Mouse (Mus musculus): ENCODE data around the gene Gm11084. TPM values are rescaled to one million over a fixed set of nuclear protein-coding genes. Genes with fewer than 3 reads are reported as not detected.
"Not testable (repeated sequence)": the region's sequence is repeated elsewhere in the genome, so short reads cannot be mapped to it uniquely, and the experiment has no call there.

Gene Gm11084
- polyA plus RNA-seq, 1 experiment from 2014 or later: not detected

DNA sequence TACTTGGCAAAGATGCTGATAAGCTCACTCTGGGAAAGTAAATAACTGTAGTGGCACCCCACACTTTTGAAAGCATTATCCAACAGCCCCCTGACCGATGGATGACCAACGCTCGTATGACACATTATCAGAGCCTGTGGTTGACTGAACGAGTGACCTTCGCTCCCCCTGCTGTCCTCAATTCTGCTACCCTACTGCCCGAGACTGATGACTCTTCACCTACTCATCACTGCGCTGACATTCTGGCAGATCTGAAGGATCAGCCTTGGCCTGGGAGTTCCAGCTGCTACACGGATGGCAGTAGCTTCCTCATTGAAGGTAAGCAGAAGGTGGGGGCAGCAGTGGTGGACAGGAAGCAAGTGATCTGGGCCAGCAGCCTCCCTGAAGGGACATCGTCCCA, 27.5 kb upstream of the Gm11084 start:
- not testable (repeated sequence) for H3K9me3 ChIP-seq (replicated peaks; ENCODE audit: control insufficient read depth, low read length); ATAC-seq (replicated peaks; ENCODE audit: insufficient number of reproducible peaks, low FRiP score, low TSS enrichment); H3K27me3 ChIP-seq (ENCODE audit: control insufficient read depth, insufficient read depth, low read length); H3K4me1 ChIP-seq (ENCODE audit: control insufficient read depth, insufficient read depth, low read length); H3K36me3 ChIP-seq (ENCODE audit: control insufficient read depth, insufficient read depth, low read length); H3K4me3 ChIP-seq (ENCODE audit: low read depth, low read length); H3K9ac ChIP-seq (ENCODE audit: low read depth, low read length); H3K4me2 ChIP-seq; H3K27ac ChIP-seq (ENCODE audit: low read depth, low read length)
- 53% methylated on average over 9 of the region's 9 CpGs for WGBS (ENCODE audit: insufficient replicate concordance)

DNA sequence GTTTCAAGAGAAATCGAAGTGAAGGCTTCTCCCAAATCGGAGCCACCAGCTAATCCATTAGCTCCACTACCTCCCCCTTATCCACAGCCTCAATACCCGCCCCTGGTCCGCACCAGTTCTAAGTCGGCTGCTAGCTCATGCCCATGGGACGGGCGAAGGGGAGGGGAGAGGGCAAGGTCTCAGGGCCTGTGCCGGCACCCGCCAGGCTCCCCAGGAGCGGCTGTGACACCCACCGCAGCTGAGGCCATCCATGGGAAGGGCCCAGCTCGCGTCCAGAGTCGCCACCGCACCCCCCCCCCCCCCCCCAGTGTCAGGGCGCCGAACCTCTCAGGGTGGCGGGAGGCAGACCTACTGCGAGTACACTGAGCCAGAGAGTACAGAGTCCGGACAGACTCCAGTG, 26.1 kb upstream of the Gm11084 start:
- ATAC-seq (replicated peaks; ENCODE audit: insufficient number of reproducible peaks, low FRiP score, low TSS enrichment): no peak
- Histone ChIP-seq H3K4me2 (no peak overlapping the region), H3K4me1 (ENCODE audit: control insufficient read depth, insufficient read depth, low read length) (no peaks in the 10 kb centered on the region), H3K27ac (ENCODE audit: low read depth, low read length) (no peak overlapping the region), H3K4me3 (ENCODE audit: low read depth, low read length) (no peak overlapping the region), H3K9ac (ENCODE audit: low read depth, low read length) (no peak overlapping the region), H3K9me3 (replicated peaks; ENCODE audit: control insufficient read depth, low read length) (peaks cover 6% of the 10 kb centered on the region; the same call in 1 of the 2 replicates), H3K27me3 (ENCODE audit: control insufficient read depth, insufficient read depth, low read length) (no peaks in the 10 kb centered on the region), H3K36me3 (ENCODE audit: control insufficient read depth, insufficient read depth, low read length) (no peaks in the 10 kb centered on the region)
- 68% methylated on average over 18 of the region's 20 CpGs for WGBS (ENCODE audit: insufficient replicate concordance)

- ATAC-seq (replicated peaks; ENCODE audit: insufficient number of reproducible peaks, low FRiP score, low TSS enrichment): no peak
- no peak overlapping the region for H3K4me2 ChIP-seq
- H3K36me3 ChIP-seq (ENCODE audit: control insufficient read depth, insufficient read depth, low read length): no peaks in the 10 kb centered on the region
- no peak overlapping the region for H3K27ac ChIP-seq (ENCODE audit: low read depth, low read length)
- H3K9me3 ChIP-seq (replicated peaks; ENCODE audit: control insufficient read depth, low read length): peaks cover 6% of the 10 kb centered on the region; the same call in 1 of the 2 replicates
- H3K9ac ChIP-seq (ENCODE audit: low read depth, low read length): no peak overlapping the region
- no peaks in the 10 kb centered on the region for H3K27me3 ChIP-seq (ENCODE audit: control insufficient read depth, insufficient read depth, low read length)
- H3K4me1 ChIP-seq (ENCODE audit: control insufficient read depth, insufficient read depth, low read length): peaks cover 15% of the 10 kb centered on the region
- no peak overlapping the region for H3K4me3 ChIP-seq (ENCODE audit: low read depth, low read length)
- WGBS (ENCODE audit: insufficient replicate concordance): 83% methylated on average over 9 of the region's 9 CpGs
These were observed 21.0 kb upstream of the Gm11084 start for GRCm38 (mm10) chr2:73007472-73007871.

DNA sequence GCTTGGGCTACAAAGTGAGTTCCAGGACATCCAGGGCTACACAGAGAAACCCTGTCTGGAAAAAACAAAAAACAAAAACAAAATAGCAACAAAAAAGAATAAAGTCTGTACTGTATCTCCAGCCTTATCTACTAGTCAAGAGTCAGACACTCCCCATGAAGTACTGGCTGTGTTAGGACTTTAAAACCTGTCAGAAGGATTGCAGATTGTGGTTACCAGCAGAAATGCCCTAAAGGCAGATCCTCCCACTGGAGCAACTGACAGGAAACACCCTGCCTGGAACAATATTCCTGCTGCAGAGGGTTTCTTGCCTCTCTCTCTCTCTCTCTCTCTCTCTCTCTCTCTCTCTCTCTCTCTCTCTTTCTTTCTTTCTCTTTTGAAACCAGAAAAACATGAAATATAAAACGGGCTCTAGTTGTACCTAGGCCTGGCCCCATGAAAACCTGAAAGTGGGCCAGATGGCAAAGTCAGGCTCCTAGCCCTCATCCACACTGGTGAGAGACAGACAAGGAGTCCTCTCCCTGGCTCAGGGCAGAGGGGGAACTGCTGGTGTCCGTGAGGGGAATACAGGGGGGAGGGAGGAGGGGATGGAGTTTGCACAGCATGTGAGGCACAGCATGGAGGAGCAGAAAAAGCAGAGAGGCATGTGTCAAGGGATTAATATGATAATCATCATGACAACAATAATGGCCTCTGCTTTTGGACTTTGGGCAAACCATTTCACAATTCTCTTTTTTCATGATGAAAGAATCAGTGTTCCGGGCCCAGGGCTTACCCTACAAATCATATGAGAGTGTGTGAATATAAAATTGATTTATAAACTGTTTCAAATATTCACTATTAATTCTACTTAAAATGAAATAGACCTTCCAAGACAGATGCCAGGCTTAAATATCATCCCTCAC, 19.3 kb upstream of the Gm11084 start:
- Histone ChIP-seq H3K4me2 (no peak overlapping the region), H3K36me3 (ENCODE audit: control insufficient read depth, insufficient read depth, low read length) (no peaks in the 10 kb centered on the region), H3K4me1 (ENCODE audit: control insufficient read depth, insufficient read depth, low read length) (peaks cover 15% of the 10 kb centered on the region), H3K27ac (ENCODE audit: low read depth, low read length) (peak overlapping the region; percentile 41; the same call in 1 of the 2 replicates), H3K4me3 (ENCODE audit: low read depth, low read length) (no peak overlapping the region), H3K9me3 (replicated peaks; ENCODE audit: control insufficient read depth, low read length) (peaks cover 4% of the 10 kb centered on the region; the same call in 1 of the 2 replicates), H3K9ac (ENCODE audit: low read depth, low read length) (no peak overlapping the region), H3K27me3 (ENCODE audit: control insufficient read depth, insufficient read depth, low read length) (no peaks in the 10 kb centered on the region)
- WGBS (ENCODE audit: insufficient replicate concordance): 60% methylated on average over 3 of the region's 3 CpGs
- ATAC-seq (replicated peaks; ENCODE audit: insufficient number of reproducible peaks, low FRiP score, low TSS enrichment): no peak

GRCm38 (mm10) chr2:73003751-73004717, 17.5 kb upstream of the Gm11084 start:
- 17% methylated on average over 24 of the region's 24 CpGs for WGBS (ENCODE audit: insufficient replicate concordance)
- H3K4me1 ChIP-seq (ENCODE audit: control insufficient read depth, insufficient read depth, low read length): peaks cover 15% of the 10 kb centered on the region
- no peaks in the 10 kb centered on the region for H3K36me3 ChIP-seq (ENCODE audit: control insufficient read depth, insufficient read depth, low read length)
- no peaks in the 10 kb centered on the region for H3K27me3 ChIP-seq (ENCODE audit: control insufficient read depth, insufficient read depth, low read length)
- H3K4me2 ChIP-seq: peak overlapping the region; percentile 64
- peak overlapping the region; percentile 69 for H3K9ac ChIP-seq (ENCODE audit: low read depth, low read length)
- H3K4me3 ChIP-seq (ENCODE audit: low read depth, low read length): peak overlapping the region; percentile 18
- H3K27ac ChIP-seq (ENCODE audit: low read depth, low read length): peak overlapping the region; percentile 78
- ATAC-seq (replicated peaks; ENCODE audit: insufficient number of reproducible peaks, low FRiP score, low TSS enrichment): peak; percentile 73
- H3K9me3 ChIP-seq (replicated peaks; ENCODE audit: control insufficient read depth, low read length): no peaks in the 10 kb centered on the region

- ATAC-seq (replicated peaks; ENCODE audit: insufficient number of reproducible peaks, low FRiP score, low TSS enrichment): no peak
- Histone ChIP-seq H3K9ac (ENCODE audit: low read depth, low read length) (peak overlapping the region; percentile 49; the same call in 1 of the 2 replicates), H3K4me2 (peak overlapping the region; percentile 64), H3K27me3 (ENCODE audit: control insufficient read depth, insufficient read depth, low read length) (no peaks in the 10 kb centered on the region), H3K4me1 (ENCODE audit: control insufficient read depth, insufficient read depth, low read length) (peaks cover 15% of the 10 kb centered on the region), H3K9me3 (replicated peaks; ENCODE audit: control insufficient read depth, low read length) (no peaks in the 10 kb centered on the region), H3K27ac (ENCODE audit: low read depth, low read length) (peak overlapping the region; percentile 78), H3K4me3 (ENCODE audit: low read depth, low read length) (no peak overlapping the region), H3K36me3 (ENCODE audit: control insufficient read depth, insufficient read depth, low read length) (no peaks in the 10 kb centered on the region)
- 45% methylated on average over 12 of the region's 12 CpGs for WGBS (ENCODE audit: insufficient replicate concordance)
These were observed 16.5 kb upstream of the Gm11084 start for GRCm38 (mm10) chr2:73003049-73003448.

DNA sequence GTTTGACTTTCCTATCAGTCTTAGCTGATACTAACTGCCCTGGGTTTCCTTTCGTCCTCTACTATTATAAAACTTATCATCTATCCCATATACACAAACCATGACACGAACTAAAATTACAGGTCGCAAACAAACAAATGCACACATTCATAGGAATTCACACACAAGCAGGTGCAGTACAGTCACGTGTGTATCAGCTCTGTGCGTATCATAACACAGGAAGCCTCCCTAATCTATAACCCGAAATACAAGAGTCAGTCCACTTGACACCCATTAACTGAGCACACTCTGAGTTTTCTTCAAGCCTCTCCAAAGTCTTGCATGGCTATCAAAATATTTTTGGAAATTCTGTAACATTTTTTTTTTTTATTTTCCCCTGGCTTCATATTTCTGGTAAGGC, 15.9 kb upstream of the Gm11084 start:
- no peak overlapping the region for H3K4me3 ChIP-seq (ENCODE audit: low read depth, low read length)
- no peaks in the 10 kb centered on the region for H3K36me3 ChIP-seq (ENCODE audit: control insufficient read depth, insufficient read depth, low read length)
- peaks cover 15% of the 10 kb centered on the region for H3K4me1 ChIP-seq (ENCODE audit: control insufficient read depth, insufficient read depth, low read length)
- H3K27ac ChIP-seq (ENCODE audit: low read depth, low read length): no peak overlapping the region
- H3K9me3 ChIP-seq (replicated peaks; ENCODE audit: control insufficient read depth, low read length): no peaks in the 10 kb centered on the region
- no peaks in the 10 kb centered on the region for H3K27me3 ChIP-seq (ENCODE audit: control insufficient read depth, insufficient read depth, low read length)
- WGBS (ENCODE audit: insufficient replicate concordance): 74% methylated on average over 6 of the region's 6 CpGs
- H3K9ac ChIP-seq (ENCODE audit: low read depth, low read length): no peak overlapping the region
- no peak overlapping the region for H3K4me2 ChIP-seq
- no peak for ATAC-seq (replicated peaks; ENCODE audit: insufficient number of reproducible peaks, low FRiP score, low TSS enrichment)

- Histone ChIP-seq H3K27ac (ENCODE audit: low read depth, low read length) (no peak overlapping the region), H3K27me3 (ENCODE audit: control insufficient read depth, insufficient read depth, low read length) (no peaks in the 10 kb centered on the region), H3K4me2 (no peak overlapping the region), H3K4me3 (ENCODE audit: low read depth, low read length) (no peak overlapping the region), H3K4me1 (ENCODE audit: control insufficient read depth, insufficient read depth, low read length) (peaks cover 16% of the 10 kb centered on the region), H3K9ac (ENCODE audit: low read depth, low read length) (no peak overlapping the region), H3K9me3 (replicated peaks; ENCODE audit: control insufficient read depth, low read length) (no peaks in the 10 kb centered on the region), H3K36me3 (ENCODE audit: control insufficient read depth, insufficient read depth, low read length) (no peaks in the 10 kb centered on the region)
- WGBS (ENCODE audit: insufficient replicate concordance): 58% methylated on average over 5 of the region's 5 CpGs
- ATAC-seq (replicated peaks; ENCODE audit: insufficient number of reproducible peaks, low FRiP score, low TSS enrichment): no peak
These were observed 15.5 kb upstream of the Gm11084 start for GRCm38 (mm10) chr2:73001994-73002393.
